Mouse (Mus musculus): ENCODE results near the gene Fam118a.
A peak's percentile ranks its signal among the peaks of the same experiment; 100 is the strongest.
"Not testable (repeated sequence)": the region's sequence is repeated elsewhere in the genome, so short reads cannot be mapped to it uniquely, and the experiment has no call there.

Fam118a gene

DNA sequence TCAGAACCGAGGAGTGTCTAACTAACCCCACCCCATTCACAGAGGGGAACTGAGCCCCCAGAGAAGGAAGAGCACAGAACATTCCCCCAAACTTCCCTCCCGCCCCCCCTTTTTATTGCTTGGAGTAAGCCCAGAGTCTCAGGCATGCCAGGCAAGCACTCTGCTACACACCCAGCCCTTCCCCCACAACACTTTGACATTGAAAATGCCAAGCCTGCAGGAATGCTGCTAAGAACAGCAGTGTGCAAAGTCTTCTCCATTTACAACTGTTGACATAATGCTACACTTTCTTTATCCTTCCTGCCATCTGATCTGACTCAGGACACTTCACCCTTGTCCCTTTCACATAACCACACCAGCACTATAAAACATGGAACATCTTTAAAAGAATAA, 16.1 kb upstream of the Fam118a start:
- no peak for DNase-seq (ENCODE audit: low read depth)

DNA sequence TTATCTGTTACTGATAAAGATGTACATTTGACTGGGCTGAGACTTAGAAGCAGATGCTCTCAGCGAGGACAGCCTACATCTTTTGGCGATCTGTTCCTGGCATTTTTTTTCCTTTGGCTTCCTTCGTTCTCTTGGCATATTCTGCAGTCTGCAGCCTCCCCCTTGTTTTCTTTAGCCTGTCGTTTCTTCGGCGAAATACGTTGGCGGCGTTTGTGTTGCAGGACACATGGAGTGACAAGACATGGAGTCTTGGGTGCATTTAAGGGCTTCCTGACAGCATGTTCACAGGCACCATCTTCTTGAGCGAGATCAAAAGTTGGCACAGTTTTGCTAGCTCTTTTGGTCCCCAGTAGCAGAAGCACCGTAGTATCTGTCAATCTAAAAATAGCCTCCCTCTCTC, 13.0 kb upstream of the Fam118a start:
- DNase-seq (ENCODE audit: low read depth) = no peak

DNA sequence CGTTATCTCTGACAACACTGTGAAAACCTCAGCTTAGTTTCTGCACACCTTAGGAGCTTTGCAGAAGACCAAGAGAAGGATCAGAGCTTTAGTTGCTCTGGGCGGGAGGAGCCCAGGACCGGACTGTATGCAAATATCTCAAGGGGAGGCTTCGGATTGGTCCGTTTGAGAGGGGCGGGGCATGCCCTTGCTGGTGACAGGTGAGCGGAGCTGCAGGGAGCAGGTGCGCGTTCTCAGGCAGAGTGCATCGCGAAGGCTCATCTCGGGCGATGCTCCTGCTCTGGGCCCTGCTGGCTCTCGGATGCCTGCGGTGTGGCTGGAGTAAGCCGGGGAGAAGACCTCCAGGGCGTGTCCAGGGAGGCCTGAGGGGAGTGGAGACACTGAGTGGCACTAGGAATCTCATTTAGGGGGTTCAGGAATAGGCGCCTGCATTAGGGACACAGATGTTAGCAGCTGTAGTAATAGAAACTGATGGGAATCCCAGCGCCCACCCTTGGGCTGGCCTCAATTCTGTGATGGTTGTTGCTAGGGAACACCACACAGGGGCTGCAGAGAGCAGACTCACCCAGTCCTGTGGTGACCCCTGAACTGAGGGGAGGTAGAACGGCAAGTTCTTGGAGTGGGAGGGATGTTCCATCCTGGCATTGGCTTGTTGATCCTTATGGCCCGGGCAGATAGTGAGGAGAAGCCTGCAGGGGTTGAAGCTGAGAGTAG, 11.6 kb upstream of the Fam118a start, which contains the start of gene Upk3a:
Gene Upk3a (plus strand): TSS at position 191 of the 714 bp plus-strand sequence.
- peak; percentile 44 for DNase-seq (ENCODE audit: low read depth)

DNA sequence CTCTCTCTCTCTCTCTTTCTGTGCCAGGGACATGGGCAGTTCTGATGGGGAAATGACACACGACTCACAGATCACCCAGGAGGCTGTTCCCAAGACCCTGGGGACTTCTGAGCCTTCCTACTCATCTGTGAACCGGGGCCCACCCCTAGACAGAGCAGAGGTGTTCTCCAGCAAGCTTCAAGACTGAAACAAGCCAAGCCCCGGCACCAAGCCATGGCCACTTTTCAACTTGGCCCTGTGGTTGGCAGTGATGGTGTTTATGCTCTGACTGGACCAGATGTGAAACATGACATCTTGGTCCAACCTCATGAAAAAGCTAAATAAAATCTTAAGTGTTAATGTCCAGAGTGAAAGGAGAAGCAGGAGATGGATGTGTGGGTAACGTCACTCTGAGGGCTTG, 6.5 kb upstream of the Fam118a start:
- no peak for DNase-seq (ENCODE audit: low read depth)

DNA sequence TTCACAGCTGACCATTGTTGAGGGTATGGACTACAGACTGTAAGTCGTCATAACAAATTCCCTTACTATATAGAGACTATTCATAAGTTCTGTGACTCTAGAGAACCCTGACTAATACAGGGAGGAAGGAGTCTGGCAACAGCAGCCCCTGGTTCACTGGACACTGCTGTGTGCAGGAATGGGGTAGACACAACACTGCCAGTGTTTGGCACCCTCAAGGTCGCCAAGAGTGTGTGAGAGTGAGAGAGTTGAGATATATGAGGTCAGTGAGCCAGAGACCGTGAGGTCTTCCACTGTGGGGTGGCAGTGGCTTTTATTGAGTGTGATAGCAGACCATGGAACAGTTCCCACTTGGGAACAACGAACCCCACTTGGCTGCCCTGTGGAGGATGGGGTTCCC, 2.6 kb upstream of the Fam118a start:
- DNase-seq (ENCODE audit: low read depth) = no peak

DNA sequence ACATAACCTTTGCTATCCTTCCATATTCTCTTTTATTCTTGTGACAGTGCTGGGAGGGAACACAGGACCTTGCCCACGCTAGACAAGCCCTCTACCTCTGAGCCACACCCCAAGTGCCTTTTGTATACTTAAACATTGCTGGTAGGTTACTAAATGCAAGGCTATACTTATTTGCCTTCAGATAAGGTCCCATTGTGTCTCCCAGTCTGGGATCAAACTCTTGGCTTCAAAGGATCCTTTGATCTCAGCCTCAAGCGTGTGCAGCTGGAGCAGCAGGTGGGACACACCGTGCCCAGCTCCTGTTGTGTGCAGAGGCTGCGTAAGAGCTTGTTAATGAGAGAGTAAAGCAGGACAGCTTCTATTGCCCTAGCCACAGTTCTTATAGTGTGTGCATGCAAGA, 1.0 kb upstream of the Fam118a start:
- no peak for DNase-seq (ENCODE audit: low read depth)

DNA sequence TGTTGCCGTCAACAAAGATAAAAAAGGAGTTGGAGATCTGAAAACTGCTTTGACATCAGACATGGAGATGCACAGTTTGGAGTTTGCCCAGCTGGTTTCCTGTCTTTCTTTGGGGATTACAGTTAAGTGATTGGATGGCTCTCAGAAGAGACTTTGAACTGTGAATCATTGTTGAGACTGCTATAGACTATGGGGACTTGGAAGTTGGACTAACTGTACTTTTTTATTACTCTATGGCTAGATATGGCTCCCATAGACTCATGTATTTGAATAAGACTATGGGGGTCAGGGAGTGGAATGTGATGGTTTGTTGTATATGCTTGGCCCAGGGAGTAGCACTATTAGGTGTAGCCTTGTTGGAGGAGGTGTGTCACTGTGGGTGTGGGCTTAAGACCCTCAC, 1.9 kb downstream of the Fam118a start:
- not testable (repeated sequence) for DNase-seq (ENCODE audit: low read depth)

DNA sequence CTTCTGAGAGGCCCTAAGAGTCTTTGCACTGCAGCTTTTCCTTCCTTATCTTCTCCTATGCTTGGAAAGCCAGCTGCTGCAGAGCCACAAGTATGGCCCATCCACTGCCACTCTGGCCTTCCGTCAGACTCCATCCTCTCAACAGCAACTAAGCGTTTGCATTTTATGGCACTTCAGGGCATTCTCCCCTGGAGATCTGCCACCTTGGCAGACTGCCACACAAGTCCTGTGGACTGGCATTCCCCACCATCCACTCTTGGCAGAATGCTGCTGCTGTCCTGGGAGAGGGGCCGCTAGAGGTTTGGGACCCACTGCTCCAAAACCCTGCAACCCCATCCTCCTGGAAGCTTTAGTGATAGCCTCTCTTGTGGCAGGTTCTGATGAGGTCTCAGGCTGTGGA, 3.1 kb downstream of the Fam118a start:
- DNase-seq (ENCODE audit: low read depth) = no peak

DNA sequence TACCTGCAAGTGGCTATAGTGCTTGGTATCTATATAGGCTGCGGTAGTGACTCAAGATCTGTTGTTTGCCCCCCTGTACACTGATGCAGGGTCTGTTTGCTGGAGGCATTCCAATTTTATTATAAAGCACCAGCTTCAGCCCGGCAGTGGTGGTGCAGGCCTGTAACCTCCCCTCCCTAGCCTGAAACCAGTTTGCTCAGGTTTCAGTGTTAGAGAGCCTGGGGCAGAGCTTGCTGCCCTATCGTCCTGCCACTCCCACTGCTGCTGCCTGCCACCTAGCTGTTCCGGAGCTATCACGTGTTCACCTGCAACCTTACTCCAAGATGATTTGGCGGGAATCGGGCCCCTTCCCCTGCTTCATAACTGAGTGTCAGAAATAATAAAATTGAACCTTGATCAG, 5.2 kb downstream of the Fam118a start:
- DNase-seq (ENCODE audit: low read depth) = not testable (repeated sequence)

DNA sequence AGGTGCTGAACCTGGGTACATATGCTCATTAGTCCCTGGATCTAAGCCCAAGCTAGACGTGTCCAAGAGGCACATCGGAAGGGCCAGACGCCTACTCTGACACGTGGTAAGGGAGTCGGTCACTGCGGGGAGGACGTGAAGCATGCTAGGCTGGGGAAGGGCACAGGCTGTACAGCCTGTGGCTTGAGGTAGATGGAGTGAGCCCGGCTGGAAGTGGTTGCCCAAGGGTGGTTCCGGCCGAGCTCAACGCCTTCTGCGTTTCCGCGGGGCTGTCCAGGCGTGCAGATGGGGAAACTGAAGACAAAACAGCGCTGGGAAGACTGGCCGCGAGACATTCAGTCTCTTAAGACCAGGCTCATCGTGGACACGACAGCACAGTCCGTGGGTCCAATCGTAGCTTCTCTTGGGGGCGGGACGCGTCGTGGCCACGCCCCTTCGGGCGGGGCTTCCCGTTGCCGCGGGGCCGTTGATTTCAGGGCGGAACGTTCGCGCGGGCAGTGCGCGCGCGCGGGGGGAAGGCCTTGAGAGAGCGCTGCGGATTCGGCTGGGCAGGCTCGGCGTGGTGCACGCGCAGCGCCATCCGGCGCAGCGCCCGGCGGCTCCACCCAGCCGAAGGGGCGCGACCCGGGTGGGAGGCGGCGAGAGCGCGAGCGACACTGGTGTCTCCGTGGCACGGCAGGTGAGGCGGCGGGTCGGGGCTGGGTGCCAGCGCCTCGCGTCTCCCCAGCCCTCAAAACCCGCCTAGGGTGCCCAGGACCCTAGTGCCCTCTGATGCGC, 8.0 kb downstream of the Fam118a start:
- DNase-seq (ENCODE audit: low read depth) = peak; percentile 98

DNA sequence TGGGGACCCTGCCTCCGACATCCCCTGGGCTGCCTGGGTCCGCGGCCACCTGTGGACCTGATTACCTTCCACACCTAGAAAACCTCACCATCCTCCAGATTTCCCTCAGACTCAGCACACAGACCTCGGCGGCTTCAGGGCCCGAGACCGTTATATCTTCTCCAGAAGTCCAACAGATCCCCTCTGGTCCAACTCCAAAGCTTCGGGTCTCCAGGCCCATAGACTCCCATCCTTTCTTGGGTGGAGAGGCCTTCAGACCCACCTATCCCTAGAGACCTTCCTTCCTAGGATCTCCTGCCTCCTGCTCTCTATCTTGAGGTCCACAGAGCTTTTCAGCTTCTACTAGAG, 8.6 kb downstream of the Fam118a start:
- DNase-seq (ENCODE audit: low read depth) = no peak

DNA sequence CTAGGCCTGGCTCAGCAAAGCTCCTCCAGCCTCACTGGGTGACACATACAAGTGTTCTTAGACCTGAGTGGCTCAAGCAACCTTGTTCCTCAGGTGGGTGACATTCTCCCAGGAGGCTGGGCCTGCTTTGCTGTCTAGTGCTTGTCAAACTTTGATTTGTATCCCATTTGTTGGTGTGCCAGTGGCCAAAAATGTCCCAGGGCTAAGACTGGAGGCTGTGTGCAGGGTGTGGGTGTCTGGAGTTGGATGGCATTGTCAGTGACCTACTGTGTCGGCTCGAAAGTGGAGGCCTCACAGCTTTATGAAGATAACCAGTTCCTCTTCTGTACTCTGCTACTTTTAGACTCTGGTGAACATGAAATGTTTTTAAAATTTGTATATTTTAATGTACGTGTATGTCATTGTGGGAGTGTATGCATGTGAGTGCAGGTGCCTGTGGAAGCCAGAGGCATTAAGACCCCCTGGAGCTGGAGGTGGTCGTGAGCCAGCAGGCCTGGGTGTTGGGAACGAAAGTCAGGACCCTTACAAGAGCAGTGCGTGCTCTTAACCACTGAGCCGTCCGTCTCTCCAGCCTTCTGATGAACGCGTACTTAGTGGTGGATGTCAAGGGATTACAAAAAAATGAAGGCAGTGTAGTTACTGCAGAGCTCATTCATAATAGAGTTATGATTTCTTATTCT, 12.9 kb downstream of the Fam118a start:
- DNase-seq (ENCODE audit: low read depth) = peak; percentile 39

DNA sequence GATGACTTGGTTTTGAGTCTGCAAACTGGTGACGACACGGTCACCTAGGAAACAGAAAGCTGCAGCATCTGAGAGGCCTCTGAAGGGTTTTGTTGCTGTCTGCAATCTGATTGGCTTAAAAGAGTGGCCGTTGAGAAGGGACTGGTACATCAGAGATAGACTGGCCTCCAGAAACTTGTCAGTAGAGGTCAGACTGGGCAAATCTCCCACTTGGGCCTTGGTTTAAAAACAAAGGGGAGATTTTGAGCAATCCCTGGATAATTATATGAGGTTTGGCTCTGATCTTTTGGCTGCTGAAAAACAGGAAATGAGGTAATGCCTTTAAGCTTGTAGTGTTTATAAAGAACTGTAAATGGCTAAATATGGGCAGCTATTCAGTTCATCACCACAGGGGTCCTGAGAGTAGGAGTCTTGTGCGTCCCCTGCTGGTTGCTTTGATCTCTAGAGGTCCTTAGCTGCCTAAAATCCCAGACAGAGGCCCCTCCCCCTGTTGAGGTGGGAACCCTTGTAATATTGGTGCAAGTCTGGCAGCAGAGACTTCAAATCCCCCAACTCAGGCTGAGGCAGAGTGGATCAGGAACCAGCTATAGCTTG, 13.7 kb downstream of the Fam118a start:
- DNase-seq (ENCODE audit: low read depth) = peak; percentile 98

DNA sequence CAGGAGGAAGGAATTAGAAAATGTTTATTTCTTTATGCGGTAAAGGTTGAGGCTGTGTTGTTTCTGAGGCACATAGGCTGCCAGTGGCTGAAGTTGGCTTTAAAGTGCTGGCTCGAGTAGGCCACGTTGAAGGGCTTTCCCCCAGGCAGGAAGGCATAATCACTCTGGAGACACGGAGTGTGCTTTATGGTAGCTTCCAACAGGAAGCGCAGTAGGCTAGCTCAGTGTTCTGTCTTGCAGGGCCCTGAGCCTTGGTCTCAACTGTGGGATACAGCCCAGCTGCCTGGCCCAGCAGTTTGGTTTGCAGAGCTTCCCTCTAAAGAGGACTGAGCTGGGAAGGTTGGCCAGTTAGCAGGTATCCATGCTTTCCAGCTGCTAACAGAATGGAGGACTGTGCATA, 14.4 kb downstream of the Fam118a start:
- no peak for DNase-seq (ENCODE audit: low read depth)

DNA sequence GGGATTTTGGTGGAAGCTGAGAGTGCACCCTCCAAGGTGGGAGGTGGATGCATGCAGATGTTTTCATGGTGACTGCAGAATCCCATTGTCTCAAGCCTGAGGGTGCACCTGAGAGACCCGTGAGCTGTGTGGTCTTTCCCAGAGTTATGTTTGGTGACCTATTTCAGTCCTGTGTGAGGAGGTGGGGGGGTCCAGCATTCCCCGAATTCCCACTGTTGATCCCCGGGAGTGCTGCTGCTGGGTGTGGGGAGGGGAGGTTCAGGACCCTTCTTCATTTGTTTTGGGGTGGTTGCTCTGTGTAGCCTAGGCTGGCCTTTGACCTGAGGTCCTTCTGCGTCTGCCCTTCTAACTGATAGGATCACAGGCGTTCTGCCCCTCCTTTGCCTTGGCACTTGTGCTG, 15.0 kb downstream of the Fam118a start:
- peak; percentile 12 for DNase-seq (ENCODE audit: low read depth)

DNA sequence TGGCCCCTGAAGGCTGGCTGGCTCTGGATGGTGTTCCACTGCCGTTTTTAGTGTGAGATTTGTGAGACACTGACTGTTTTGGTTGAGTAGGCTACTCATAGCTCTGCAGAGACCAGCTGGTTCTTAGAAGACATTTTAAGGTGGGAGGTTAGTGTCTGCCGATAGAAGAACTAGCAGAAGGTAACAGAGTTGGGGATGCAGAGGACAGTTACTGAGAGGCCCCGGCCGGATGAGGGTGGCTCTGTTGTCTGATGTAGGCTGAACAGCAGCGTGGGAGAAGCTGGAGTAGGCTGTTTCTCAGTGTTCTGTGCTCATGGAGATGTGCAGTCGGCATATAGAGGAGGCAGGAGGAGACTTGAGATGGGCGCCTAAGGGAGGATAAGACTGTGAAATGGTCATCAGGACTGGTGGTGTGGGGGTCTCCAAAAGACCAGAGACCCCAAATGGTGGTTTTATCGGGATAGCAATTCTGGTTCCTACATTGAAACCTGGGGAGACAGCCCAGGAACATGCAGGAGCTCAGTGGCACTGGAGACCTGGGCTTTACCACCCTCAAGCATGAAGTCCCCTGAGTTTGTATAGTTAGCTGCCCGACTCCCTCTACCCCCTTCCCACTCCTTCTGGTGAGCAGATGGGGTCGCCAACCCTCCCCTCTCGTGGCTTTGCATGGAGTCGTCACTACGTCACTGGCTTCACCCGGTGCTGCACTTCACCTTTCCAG, 17.6 kb downstream of the Fam118a start:
- DNase-seq (ENCODE audit: low read depth) = no peak

DNA sequence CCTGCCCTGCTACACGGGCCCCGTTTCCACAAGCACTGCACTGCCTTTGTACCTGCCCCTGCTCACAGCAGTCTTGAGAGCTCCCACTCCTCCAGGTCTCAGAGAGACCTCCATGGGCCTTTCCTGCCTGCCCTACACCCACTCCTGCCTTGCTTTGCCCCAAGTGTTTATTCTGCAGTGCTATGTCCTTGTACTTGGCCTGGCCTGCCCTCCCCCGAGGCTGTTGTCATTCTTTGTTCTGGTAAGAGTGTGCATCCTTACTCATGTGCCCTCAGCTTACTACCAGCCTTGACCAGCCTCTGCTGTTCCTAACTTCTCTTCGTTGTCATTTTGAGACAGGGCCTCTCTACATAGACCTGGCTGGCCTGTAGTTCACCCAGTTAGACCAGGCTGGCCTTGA, 19.1 kb downstream of the Fam118a start:
- DNase-seq (ENCODE audit: low read depth) = no peak

DNA sequence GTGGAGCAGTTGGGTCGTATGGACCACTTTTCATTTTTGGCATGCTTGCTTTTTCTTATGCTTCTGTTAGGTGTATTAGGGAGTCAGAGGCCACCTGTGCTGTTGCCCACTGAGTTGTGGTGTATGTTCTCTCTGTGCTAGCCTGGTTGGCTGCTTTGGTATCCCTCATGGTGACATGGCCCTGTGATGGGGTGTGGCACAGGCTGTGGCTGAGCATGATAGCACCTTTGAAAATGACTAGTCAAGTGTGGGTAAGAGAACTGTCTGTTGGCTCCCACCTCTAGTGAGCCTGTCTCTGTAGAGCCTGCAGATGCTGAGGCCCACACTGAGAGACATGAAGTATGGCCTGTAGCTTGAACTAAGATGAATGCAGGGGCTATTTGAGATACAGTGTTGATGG, 21.0 kb downstream of the Fam118a start:
- DNase-seq (ENCODE audit: low read depth) = no peak

DNA sequence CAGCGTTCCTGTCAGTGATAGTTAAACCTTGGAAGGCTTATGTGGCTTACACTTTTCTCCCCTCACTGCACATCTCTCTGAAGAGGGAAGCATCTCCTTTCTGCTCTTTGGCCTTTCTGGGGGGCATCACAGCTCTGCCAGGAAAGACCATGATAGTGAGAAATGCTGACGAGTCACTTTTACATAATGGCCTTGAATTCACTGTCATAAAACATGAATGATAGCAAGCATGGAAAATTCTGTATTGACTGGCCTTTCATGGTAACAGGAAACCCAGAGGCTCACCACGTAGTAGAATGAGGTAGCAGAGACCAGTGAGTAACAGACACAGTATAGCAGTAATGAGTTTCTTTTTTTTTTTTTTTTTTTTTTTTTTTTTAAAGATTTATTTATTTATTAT, 25.4 kb downstream of the Fam118a start:
- no peak for DNase-seq (ENCODE audit: low read depth)

DNA sequence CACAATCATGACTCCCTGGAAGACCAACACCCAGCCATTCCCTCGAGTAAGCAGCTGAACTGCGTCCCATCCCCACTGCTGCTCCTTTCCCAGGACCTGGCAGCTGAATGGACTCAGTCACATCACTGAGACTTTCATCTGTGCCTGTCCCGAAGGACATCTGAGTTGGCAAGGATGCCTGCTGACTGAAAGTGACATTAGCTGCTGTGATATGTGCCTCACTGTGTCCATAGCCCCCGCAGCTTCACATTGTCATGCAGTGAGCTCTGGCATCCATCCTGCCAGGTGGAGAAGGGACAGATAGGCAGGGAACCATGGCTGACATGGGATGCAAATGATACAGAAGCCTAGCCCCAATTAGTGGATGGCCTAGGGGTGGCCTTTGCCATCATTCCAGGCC, 26.4 kb downstream of the Fam118a start:
- no peak for DNase-seq (ENCODE audit: low read depth)

DNA sequence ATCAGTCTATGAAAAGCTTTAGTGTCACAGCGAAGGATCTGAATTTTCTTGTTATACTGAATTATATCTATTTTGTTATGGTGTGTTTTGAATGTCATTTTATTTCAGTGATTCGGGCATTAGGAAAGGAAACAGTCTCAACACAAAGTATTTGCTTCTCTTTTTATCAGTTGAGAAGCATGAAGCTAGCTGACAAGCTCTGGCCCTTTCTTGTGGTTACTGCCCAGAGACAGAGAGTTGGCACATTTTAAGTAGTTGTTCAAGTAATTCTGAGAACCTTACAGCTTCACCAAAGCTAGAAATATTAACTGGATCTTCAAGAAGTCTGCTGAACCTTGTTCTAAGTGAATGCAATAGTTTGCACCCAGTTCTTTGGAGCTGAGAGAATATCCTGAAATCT, 34.7 kb downstream of the Fam118a start:
- DNase-seq (ENCODE audit: low read depth) = no peak

DNA sequence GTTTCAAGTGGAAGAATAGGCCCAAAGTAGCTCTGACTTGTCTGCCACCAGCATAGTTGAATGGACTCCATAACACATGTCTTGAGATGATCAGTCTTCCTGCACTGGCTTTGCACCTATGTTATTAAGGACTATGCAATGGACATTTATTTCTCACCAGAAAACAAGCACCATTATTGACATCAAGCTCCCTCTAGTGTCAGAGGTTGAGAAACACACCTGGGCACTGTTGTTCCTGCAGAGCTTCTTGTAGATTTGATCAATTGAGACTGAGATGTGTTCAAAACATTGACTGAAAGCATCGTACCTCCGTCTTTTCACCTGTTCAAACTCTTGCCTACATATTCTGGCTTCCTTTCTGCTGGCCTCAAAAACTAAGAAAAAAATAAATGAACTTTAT, 41.8 kb downstream of the Fam118a start:
- peak; percentile 78 for DNase-seq (ENCODE audit: low read depth)

Measured in induced T-regulatory cell, adult 2 months (primary cell).